Mouse (Mus musculus) bone marrow, adult 2 months (tissue): ENCODE measurements around the gene Lce3b.

Experiments used
- CTCF ChIP-seq: fragments of 200-500 bp; IDR thresholded peaks from 2 replicates; pipeline ENCODE4 v1.5.1; 2011; ENCODE audit warnings: low read length, control low read depth; ENCODE audit not compliant: control insufficient read depth, insufficient read depth
- POLR2A ChIP-seq: fragments of 200-500 bp; IDR thresholded peaks from 2 replicates; pipeline ENCODE4 v1.6.1; 2011; ENCODE audit warnings: low read depth, mild to moderate bottlenecking, control low read depth, low read length, borderline replicate concordance; ENCODE audit not compliant: control insufficient read depth

GRCm38 (mm10) chr3:92902992-92903391 lies 29.8 kb upstream of the Lce3b start:
- TF ChIP-seq POLR2A: no peak
- no peak for TF ChIP-seq CTCF
